Mouse (Mus musculus): ENCODE measurements at regions not wholly inside any gene's neighbourhood (a gene's known extent, or its start where the extent isn't known, plus 50 kb on each side); places are given as distances from the start of the nearest gene placed in this dataset.

DNA sequence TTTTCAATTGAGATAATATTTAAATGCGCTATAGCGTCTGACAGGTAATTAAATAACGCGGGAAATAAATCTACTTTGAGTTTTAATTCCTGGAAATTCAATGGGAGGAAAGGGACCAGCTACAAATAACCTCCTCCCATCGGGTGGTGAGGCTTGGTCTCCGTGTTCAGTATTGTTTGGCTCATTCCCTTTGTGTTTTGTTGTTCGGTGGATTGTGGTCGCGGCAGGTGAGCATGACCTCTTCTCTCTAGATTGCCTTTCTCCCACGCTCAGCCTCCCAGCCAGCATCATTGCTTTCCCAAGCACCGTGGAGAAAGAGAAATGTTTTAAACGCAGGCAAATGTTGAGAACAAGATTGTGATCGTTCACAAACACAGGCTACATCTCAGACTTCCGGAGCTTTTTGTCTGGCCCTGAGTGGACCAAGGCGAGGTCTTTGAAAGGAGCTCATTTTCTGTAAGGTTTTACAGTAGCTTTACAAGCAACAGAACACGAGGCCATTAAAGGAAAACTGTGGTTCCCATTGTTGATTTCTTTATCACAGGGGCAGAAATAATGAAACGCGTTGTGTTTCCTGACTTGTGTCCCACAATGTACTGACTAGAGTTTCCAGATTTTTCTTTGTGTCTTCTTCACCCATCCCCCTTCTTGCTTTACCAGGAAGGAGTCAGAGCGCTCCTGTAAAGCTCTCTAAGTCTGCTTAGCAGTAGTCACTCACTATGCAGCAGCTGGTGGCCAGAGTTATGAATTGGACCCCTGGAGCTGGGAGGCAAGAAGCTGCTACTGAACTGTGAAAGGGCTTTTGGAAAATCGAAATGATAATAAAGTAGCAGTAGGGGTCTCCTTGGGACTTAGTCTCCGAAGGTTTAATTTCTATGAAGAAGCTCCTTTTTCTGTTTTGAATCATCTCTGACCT lies 337.7 kb downstream of the Galc start:
- no peak for DNase-seq (ENCODE audit: low read depth, low spot score)

DNA sequence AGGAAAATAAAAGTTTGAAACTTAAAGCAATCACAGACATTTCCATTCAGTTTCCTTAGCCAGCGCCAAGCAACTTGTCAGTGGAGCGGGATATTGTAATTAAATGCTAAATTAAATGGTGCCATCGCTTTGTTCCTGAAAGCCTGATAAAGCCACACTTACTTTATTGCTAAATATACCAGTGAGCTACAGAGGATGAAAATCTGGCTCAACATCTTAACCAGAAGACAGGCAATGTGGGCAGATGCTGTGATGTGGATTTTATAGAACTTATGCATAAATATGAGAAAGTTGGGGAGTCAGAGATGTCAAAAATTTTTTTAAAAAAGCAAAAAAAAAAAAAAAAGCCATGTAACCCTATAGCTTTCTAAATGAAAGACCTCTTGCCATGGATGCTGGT lies 340.8 kb downstream of the Galc start:
- no peak for DNase-seq (ENCODE audit: low read depth, low spot score)

DNA sequence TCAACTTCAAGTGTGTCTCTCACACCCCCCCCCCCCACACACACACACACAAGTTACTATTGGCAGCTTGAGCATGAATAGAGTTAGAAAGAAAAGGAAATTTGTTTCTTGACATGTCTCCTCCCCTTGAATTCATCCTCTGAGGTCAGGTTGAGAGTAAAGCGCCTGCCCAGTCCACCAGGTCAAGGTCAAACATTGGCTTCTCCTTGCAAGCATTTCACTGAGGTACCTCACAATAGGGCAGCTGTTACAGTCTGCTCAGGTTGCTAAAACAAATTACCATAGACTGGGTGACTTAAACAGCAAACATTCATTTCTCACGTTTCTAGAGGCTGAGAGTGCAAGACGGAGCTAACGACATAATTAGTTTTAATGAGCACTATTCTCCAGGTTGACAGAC lies 344.2 kb downstream of the Galc start:
- DNase-seq (ENCODE audit: low read depth, low spot score) = no peak

DNA sequence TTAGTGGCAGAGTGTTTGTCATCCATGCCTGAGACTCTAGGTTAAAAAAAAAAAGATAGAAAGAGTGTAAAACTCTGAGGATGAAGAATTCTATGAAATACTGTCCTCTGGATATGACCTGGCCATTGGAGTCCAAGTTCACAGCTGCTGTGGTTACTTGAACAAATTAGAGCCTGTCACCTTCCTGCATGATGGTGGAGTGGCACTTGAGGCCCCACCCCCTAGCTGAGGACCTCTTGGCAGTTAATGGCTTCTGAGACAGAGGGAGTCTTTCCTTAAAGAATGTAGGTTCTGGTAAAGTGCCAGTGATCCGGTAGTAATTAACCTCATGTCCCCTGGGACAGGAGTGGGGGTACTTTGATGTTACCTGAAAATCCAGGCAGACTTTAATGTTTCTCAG lies 346.5 kb downstream of the Galc start:
- DNase-seq (ENCODE audit: low read depth, low spot score) = no peak

DNA sequence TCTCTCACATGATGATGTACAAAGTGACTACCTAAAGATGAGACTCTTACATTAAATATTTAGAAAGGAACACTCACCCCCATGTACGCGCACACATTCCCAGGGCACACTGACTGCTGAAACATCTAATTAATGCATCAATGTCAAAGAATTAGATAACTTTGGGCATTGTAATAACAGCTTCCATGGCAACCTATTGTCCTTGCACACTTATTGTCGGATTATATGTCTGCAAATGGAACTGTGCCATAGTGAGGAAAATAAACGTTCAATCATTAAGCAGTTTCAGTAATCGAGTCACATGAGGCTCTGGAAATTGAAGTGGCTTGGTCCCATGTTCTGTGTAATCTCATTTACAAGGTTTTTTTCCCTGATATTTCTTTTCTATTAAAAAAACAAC lies 360.0 kb downstream of the Galc start:
- DNase-seq (ENCODE audit: low read depth, low spot score) = peak; percentile 10

DNA sequence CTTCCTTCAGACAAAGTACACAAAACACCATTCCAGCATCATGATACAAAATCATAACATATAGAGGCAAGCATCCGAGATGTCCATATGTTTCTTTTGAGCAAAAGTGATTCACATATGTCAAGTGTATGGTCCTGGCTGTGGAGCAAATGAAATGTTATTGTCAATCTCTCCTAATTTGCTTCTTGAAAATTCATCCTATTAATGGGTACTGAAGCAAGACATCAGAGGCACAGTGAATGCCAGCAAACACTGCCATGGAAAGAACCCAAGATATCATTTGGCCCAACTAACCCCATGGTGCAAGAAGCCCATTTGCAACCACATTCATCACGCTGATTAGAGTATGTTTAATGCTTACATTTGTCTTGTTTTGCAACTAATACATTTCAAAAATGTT lies 361.1 kb downstream of the Galc start:
- DNase-seq (ENCODE audit: low read depth, low spot score) = no peak

DNA sequence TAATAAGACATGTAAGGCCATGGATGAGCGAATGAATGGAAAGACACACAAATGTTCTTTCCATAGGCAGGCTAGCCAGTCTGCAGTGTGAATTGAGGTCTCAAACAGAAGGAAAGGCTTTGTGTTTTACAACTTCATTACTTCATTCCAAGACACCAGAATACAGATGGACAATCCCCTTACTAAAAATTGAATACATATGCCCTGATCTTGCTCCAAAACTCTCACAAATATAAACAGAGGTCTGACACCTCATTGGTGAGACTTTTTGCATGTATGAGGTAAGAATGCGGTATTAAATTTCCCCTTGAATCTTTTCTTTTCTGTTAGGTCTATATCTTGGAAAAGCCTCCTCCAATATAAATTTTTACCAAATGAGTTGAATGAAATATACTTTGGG lies 363.3 kb downstream of the Galc start:
- no peak for DNase-seq (ENCODE audit: low read depth, low spot score)

DNA sequence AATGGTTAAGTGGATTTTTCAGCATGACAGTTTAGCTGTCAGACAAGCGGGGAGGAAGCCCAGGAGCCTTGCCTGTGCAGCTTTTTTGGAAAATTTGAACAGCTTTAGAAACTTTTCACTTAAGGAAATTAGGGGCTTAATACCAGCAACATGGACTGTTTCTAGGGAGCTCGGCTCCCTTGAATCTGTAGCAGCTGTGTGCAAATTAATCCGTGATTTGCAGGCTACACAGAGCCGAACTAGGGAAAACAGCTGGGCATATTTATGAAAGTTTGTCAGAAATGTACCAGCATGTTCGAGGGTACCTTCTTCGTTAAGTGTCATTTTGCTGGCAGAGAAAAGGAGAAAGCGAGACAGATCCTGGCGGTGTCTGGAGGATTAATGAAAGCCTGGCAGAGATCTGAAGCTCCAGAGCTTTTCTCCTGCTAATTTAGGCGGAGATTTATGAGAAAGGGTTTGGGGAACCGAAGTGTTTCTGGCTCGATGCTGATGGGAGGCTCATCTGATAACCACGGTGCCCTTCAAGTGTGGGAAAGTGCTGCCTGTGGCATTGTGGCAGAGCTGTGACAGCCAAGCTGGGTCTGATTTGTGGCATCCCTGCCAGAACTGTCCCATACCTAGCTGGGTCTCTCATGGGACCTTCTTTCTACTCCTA lies 370.3 kb downstream of the Galc start:
- peak; percentile 55 for DNase-seq (ENCODE audit: low read depth, low spot score)

DNA sequence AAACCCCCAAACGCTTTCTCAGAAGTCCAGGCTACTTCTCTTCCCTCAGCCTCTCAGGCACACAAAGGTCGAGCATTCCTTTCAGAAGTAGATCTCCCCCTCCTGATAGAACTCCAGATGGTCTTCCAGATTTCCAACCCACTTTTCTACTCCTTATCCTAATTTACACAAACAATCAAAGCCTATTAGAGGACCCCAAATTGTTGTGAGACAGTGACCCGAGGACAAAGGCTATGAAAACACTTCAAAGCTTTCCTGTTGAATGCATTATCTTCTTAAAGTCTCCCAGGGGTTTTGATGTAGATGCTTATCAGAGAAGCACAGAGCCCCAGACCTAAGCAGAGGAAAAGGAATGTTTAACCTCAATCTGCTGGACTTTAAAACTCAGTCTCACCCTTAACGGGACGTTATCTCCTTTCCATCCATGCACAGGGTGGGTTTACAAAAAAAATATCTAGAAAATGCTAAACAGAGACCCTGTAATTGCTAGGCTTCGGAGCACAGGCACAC lies 370.9 kb downstream of the Galc start:
- no peak for DNase-seq (ENCODE audit: low read depth, low spot score)

DNA sequence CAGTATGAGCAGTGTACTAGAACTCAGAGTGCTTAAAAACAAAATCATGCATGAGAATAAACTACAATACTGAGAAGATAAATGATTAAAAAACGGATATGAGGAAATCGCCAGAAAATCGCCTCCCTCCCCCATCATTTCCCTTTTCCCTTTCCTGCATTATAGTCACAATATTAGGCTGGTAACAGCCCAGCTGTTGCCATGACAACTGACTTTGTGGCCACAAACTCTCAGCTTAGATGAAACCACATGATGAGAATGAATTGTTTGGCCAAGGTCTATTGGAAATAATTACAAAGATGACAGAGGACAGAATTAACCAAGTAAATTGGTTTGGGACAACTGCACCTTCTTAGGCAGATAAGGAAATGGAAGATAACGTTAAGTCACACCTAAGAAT lies 376.8 kb downstream of the Galc start:
- DNase-seq (ENCODE audit: low read depth, low spot score) = no peak

DNA sequence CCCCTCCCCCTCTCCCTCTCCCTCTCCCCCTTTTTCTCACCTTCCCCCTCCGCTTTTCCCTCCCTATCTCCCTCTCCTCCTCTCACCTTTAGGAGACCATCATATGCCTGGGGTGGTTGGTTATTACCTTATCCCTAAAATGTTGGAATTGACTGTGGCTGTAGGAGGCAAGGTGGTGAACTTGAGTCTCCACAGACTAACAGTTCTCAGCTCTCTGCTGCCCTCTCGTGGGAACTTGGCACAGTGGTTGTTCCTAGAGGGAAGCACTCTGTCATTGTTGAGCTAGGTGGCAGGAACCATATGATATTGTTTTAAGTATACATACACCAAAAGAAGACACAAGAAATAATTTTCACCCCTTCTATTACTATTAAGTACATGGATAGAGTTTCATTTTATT lies 386.9 kb downstream of the Galc start:
- DNase-seq (ENCODE audit: low read depth, low spot score) = peak; percentile 34

DNA sequence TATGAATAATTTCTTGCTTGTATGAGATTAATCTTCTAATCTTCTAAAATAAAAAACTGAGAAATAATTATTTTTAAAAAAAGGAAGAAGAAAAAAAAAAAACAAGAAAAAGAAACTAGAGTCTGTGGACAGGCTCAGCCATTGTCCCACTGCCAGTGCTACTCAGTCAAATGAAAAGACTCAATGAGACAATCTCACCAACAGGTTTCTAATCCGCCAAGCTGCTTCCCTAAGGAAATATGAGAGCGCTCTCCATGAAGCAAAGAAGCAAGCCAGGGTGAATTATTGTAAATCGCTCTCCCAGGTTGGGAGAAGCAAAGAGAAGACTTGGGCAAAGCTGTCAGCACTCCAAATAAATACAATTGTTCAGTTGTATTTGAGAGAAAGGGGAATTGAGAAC lies 396.3 kb downstream of the Galc start:
- DNase-seq (ENCODE audit: low read depth, low spot score) = no peak

DNA sequence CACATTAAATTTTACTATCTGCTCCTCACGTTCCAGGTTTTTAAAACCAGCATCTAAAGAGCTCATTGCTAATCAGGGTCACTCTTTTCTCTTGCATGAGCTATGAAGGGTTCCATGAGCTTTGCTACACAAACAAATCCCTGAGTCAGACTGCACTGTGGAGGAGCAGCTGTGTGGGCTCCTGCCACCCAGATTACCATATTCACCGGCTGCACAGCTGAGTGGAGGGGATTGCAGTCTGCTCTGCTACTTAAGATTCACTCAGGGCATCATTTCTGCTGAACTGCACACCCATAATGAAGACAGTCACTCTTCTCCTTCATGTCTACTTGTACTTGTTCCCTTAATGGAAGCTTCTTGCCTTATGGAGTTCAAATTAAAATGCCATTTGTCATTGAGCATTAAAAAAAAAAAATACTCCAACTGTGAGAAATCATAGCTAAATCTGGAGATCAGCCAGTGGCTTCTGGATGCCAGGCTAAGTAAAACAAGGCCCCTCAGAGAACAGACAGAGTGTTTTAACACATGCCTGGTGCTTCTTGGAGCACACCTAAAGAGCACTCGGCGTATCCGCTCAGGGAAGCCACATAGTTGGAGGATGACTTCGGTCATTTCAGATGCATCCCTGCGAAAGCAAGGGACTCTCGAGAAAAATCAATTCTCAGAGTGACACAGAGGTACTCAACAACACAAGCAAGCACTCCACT lies 422.9 kb downstream of the Galc start:
- peak; percentile 63 for DNase-seq (ENCODE audit: low read depth, low spot score)

DNA sequence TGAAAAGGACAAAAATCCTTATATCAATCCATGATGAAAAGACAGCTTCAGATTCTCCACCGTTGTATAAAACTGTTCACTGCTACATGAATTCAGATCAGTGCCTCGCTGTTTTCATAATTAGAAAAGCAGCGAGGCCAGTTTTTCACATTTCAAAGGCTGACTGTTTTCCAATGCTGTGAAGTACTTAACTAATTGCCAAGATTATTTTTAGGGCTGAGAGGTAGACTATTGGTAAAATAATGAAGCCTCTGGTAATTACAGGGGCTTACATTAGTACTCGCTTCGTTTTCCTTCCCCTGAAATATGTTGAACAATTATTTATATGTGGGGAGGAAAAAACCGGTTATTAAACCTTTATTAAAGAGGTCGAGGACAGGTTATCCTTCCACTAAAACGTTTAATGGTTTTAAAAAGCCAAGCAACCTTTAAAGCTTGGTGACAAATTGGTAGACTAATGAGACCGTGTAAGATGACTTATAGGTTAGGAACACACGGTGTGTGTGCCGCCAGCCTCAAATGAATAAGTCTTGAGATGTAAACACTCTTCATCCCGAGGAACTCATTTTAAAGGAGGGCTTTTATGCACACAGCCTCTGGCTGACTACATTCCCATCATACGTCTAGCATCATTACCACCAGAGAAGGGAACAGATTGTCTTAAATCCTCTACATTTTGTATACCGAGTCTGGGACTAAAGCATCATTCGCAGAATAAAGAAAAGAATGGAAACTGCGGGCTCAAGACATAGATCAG lies 465.7 kb downstream of the Galc start:
- DNase-seq (ENCODE audit: low read depth, low spot score) = no peak

DNA sequence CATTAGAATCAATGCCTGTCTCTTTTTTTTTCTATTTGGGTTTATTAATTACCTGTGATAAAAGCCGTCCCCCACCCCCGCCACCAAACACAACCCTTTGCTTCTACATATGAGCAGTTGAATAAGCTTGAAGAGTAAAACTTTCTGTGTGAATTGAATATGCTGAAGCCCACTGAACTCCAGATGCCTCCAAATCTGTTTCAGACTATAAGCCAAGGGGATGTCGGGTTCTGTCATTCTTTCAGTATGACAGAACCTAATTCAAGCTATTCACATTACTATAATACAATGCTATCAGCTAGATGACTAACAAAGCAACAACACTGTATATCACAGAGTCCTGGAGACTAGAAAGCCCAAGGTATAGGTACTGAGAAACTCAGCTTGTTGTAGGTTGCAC lies 475.8 kb downstream of the Galc start:
- DNase-seq (ENCODE audit: low read depth, low spot score) = no peak

DNA sequence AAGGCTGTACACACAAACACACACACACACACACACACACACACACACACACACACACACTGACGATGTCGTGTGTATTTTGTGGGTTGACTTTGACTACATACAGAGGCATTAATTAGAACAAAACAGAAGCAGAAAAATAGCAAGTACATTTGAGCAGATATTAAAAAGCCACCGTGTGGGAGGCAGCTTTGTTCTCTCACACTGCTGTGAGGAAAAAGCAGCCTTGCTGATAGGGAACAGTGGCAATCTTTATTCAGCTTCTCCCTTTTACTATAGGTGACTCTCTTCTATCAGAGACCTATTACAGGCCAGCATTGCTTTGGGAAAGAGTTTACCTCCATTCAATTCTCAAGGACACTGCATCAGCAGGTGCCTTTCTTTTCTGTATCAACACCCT lies 500.1 kb downstream of the Galc start:
- no peak for DNase-seq (ENCODE audit: low read depth, low spot score)

DNA sequence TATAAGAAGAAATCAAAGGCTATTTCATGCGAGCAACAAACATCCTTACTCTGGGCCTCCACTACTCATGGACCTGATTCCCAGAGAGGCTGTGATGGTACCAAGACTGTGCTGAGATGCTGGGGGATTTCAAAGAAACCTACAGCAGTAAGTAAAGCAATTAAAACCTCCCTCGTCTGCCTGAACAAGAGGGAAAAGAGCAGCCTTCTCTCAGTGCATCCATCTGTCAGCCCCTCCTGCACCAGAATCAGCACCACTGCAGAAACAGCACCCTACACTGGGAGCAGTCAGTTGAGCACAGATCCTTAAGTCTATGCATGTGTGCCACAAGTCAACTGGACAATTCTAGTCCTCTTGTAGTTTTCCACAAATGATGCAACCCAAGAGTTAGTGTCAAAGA lies 500.6 kb downstream of the Galc start:
- DNase-seq (ENCODE audit: low read depth, low spot score) = no peak

DNA sequence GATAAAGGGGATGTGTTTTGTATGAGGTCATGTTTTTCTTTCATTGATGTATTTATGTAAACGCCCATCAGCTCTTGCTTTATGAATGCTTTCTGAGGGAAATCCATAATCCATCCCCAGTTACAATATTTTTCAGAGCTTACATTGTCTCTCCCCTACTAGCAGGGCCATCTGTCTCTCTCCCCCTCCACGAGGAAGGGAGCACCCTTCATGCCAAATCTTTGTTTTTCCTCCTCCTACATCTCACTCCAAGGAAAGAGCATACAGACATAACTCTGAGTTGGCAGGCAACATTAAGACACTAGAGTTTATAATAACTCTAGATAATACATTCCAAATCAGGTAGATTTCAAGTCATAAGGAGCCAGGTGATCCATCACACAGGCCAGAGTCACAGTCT lies 509.1 kb downstream of the Galc start:
- no peak for DNase-seq (ENCODE audit: low read depth, low spot score)

DNA sequence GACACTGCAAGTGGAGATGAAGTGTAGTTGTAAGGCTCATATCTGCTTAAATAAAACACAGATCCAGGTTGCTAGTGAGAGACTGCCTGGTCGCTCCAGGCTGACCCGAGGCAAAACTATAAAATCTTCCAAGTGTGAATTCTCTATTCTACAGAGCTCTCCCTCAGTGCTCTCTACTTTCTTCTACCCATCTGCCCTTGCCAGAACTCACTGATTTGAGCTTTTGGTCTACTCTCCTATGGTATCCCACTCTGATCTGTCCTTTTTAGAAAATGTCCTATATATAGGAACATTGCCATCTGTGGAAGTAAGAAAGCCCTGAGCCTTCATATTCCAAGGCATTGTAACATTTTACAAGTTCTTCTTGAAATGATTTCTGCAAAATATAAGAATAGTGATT lies 518.3 kb downstream of the Galc start:
- no peak for DNase-seq (ENCODE audit: low read depth, low spot score)

DNA sequence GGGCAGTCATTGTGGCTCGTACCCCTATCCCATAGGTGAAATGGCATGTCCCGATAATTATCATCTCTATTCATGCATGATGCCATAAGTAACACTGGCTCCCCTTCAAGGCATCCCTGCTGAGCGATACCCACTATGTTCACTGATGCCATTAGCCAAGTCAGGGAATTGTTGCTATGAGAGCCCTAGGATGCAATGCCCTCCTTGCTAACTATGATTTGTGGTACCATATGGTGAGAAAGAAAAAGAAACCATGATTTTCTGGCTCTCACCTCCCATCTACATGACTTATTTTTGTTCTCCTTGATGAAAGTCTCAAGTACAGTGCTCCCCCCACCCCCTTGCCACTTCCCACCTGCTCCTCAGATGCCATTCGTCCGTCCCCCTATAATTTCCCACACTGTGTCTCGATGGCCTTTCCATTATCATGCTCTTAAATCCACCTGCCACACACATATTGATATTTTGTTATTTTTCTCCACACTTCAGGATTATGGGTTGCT lies 527.1 kb downstream of the Galc start:
- no peak for DNase-seq (ENCODE audit: low read depth, low spot score)

DNA sequence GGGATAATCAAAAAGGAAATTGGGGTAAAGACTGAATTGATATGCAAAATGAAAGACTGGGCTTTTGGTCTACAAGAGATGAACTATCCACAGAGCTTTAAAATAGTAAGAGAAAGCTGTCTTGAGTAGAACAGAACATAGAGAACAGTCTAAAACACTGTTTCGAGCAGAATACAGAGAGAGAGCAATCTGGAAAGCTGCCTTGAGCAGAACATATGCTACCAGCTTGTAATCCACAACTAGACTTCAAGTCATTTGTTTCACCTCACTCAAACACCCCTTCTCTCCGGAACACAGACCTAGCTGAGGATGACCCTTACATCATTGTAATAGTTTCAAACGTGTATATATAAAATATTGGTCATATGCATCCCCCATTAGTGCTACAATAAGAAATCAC lies 538.7 kb downstream of the Galc start:
- no peak for DNase-seq (ENCODE audit: low read depth, low spot score)

DNA sequence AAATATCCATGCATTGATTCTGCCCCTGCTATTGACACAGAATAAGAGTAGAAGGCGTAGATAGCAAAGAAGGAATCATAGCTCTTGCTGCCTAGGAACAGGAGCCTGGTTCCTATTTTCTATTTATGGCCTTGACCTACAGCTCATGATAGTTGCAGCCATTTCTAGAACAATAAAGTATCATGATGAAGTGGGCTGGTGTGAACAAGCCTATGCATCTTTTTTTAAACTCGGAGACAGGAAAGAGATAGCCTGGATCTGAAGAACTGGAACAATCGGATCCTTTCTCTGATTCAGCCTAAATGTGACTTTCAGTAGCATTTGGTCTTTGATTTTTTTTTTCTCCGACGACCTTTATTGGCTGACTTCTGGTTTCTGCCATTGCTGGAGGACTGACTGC lies 541.4 kb downstream of the Galc start:
- DNase-seq (ENCODE audit: low read depth, low spot score) = no peak
